Mouse (Mus musculus) adrenal gland, adult 2 months (tissue): Measurements from ENCODE around the gene Kifc3. TPM values are rescaled to one million over a fixed set of nuclear protein-coding genes. Genes with fewer than 3 reads are reported as not detected.
A peak's percentile ranks its signal among the peaks of the same experiment; 100 is the strongest.
"Not testable (repeated sequence)": the region's sequence is repeated elsewhere in the genome, so short reads cannot be mapped to it uniquely, and the experiment has no call there.

Experiments used
- DNase-seq: peaks from one replicate; pipeline ENCODE4 v3.0.0; 2021
- long read RNA-seq: library from polyadenylated mRNA; stranded (forward); transcript quantifications from one replicate; pipeline ENCODE4 v2.0.0, GENCODE M21; 2021
- polyA plus RNA-seq: library from polyadenylated mRNA; depleted of rRNA; stranded (reverse); fragments of >200 nt; gene quantifications from 2 replicates; pipeline ENCODE4 v1.2.3, GENCODE M21; 2012; rRNA removed
- total RNA-seq, 2 experiments: library from RNA; stranded (reverse); gene quantifications; 2 replicates each; pipeline ENCODE4 v1.2.3; 2021

Gene Kifc3
- total RNA-seq (100 to 1,000 TPM; 134 to 144 TPM), polyA plus RNA-seq (268 and 330 TPM in 2 replicates)
- long read RNA-seq, transcript Kifc3-201 (20 exons, 3,277 nt), result major isoform, 48 of 176 reads
- long read RNA-seq, partial matches to known transcripts, result 8 of 176 reads
- long read RNA-seq, other reads (novel, unspliced or antisense), result 119 of 176 reads

- peak; percentile 79 for DNase-seq
Measured at GRCm38 (mm10) chr8:95202649-95203275, at the start of gene Kifc3. Gene Kifc3 (minus strand): TSS chr8:95202812.

DNA sequence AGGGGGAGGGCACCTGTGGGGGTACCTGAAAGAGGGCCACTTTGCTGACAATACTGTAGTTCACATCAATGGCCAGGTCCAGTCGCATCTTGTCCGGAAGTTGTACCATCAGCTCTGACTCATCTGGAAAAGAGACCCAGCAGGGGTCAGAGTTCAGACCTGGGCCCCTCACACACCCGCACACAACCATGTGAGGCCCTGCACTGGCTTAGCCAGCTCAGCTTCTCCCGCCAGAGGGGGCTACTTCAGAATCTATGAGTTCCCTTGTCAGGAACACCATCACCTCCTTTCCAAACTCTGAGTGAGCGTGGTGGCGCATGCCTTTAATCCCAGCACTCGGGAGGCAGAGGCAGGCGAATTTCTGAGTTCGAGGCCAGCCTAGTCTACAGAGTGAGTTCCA, 49.4 kb upstream of the Kifc3 start:
- no peak for DNase-seq

DNA sequence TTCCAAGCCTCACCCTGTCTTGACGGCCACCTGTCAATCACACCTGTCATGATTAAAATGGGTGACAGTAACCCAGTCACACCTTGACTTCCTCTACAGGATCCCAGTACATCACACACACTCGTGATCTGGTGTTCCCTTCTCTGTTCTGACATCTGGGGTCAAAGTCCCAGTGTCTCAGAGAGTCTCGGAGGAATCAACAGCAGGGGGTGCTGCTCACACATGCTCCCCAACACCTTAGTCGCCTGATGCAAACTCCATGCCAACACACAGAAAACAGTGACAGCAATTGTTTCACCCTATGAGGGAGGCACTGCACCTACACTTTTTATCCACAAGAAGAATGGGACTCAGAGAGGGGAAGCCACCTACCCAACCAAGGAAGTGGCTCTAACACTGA, 47.2 kb upstream of the Kifc3 start:
- DNase-seq, result no peak

DNA sequence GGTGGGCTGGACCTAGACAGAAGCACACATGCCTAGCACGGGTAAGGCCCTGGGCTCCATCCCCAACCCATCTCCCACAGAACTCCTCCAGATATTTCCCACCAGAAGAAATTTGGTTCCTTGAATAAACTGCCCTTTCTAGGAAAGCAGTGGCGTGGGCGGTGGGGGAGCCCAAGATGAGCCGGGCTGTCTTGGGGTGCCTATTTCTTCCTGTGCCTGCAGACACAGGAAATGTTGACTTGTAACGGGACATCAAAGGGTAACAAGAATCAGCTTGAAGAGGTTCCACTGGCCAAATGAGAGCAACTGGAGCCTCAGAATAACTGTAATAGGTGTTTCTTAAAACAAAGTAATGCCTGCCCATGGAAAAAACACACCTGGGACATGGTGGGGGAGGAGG, 44.7 kb upstream of the Kifc3 start:
- no peak for DNase-seq

DNA sequence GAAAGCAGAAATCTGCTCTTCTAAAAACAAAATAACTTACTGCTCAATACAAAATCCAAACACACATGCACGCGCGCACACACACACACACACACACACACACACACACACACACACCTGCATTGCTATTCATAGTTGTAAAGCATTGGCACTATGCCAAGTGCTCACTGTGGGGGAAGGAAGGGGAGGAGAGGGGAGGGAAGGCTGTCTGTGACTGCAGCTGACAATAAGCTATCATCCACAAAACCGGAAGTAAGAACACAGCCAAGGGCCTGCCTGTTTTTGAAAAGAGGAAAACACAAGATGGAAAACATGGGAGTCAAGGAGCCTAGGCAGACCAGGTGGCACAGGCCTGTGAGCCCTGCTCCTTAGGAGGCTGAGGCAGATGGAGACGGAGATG, 42.6 kb upstream of the Kifc3 start:
- DNase-seq, result peak; percentile 44

DNA sequence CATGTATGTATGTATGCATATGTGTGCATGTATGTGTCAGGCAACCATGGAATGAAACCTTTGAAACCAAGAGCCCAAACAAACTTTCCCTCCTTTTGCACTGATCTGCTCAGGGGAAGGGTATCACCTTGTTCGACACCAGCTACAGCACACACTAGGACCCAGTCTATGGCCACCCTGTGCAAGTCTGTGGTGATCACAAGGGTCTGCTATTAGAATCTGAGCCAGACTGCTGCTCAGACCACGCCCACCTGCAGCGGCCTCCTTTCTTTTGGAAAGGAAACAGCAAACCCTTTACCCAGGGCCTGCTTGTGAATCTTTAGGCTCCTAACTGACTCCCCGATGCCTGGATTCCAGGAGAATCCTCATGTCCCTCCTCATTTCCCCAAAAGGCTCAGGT, 41.2 kb upstream of the Kifc3 start:
- DNase-seq, result no peak

DNA sequence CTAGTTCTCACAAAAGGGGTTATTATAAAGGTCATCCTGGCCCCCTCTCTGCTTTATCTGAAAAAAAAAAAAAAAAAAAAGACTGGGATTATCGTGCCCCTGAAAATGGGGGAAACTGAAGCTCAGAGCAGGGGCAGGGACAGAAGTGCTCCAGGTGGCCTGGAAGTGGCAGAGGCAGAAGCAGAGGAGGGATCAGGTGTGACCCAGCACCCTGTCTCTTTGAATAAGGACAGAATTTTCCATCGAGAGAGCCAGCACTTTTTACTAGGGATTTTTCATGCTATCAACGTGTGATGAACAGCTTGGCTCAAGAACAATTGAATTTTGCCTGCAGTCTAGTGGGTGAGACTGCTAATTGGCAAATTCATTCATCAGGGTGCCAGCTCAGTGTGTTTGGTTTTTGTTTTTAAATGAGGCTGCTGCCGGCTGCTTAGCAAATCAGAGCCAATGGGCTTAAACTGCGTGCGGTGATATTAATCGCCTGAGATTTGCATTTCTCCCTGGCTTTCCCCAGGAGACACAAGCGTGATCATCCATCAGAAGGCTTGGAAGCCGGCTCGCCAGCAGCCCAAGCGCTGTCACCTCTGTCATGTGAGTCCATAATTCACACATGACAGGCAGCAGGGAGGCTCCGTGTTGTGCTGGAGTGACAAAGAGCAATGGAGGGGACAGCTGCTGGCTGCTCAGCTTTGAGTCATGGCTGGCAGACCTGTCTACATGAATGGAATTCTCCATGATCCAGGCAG, 40.4 kb upstream of the Kifc3 start:
- peak; percentile 82 for DNase-seq

- no peak for DNase-seq
Measured at GRCm38 (mm10) chr8:95242099-95242825, 39.6 kb upstream of the Kifc3 start.

DNA sequence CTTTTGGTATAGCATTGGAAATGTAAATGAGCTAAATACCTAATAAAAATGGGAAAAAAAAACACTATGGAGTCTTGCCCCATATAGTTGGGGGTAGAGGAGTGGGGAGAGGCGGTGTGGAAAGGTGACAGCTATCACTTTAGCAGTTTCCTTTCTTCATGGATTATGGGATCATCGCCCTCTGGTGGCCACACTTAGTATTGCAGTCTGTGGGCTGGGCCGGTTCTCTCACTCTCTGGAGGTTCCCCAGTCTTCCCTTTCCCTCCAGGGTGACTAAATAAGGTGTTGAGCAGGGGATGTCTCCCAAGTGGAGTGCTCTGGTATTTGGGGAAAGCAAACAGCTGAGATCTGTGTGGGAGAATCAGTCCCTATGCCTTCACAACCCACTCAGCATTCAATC, 33.1 kb upstream of the Kifc3 start:
- DNase-seq, result peak; percentile 78

DNA sequence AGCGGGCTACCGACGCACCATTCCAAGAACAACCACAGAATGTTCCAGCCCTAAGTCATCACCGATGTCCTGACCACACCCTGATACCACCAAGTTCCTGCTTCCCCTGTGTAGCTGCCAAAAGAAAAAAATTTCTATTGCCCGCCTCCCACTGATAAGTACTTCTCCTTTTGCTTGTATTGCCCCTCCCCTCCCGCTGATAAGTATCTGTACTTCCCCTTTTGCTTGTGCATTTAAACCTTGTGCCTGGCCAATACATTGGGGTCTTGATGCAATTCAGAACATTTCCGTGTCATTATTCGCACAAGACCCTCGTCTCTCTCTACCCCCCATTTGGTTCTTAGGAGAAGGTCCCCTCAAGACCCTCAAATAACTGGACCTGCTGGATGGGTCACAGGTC, 27.5 kb upstream of the Kifc3 start:
- DNase-seq, result not testable (repeated sequence)

GRCm38 (mm10) chr8:95227151-95227468, 24.5 kb upstream of the Kifc3 start:
- DNase-seq, result no peak

- DNase-seq, result peak; percentile 68
Measured at GRCm38 (mm10) chr8:95226251-95227150, 23.9 kb upstream of the Kifc3 start.

DNA sequence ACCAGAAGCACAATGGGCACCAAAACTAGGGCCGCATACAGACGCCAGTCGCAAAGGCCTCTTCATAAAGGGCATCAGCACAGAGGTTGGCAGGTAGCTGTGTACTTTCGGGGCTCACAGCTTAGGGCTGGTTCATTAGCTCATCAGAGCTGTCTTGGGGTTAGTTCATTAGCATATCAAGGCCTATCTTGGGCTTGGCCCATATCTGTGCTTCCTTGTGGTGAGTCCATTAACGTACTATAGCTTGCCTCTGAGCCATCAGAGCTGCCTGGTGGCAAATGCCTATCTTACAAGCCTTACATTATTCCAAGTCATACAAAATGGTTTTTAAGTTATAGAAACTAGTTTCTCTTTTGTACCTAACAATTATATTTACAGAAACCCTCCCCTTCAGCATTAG, 21.4 kb upstream of the Kifc3 start:
- DNase-seq, result no peak

GRCm38 (mm10) chr8:95221045-95221444, 18.4 kb upstream of the Kifc3 start:
- no peak for DNase-seq

GRCm38 (mm10) chr8:95220571-95220998, 18.0 kb upstream of the Kifc3 start:
- peak; percentile 63 for DNase-seq

DNA sequence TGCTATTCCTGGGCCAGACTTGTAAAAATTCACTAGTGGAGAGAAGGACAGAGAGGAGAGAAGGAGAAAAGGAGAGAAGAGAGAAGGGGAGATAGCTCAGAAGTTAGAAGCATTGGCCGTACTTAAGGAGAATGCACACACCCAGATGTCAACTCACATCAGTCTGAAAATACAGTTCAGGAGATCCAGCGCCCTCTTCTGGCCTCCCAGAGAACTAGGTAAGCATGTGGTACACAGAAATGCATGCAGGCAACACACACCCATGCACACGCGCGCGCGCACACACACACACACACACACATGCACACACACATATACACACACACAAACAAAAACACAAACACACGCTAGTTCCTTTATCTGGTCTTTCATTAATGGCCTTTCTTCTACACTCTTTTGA, 17.0 kb upstream of the Kifc3 start:
- no peak for DNase-seq

DNA sequence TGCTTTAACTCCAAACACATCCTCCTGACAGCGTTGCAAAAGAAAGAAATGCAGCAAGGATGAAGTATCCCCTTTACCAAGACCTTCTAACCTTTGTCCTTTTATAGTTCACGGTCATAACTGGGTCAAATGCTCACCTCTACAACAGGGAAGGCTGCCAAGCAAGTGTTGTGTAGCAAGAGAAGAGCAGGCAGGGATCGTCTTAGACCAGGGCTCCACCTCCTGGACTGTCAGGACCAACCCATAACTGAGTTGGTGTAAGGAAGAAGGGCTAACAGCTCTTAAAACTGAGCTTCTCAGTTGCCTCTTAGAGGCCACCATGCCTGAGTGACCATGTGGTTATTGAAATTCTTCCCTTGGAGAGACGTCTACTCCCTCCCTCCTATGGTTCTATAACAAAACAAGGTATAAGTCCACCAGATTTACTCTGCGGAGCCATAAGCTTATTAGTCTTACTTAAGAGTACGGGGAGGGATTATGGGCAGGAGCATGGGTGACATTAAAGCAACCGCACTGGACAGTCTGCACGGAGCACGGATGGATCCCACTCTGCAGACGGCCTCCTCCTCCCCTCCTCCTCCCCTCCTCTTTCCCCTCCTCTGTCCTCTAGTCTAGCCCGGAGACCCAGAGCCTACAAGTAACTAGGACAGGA, 13.2 kb upstream of the Kifc3 start:
- DNase-seq, result no peak

- DNase-seq, result peak; percentile 87
Measured at GRCm38 (mm10) chr8:95209924-95210323, 7.3 kb upstream of the Kifc3 start.

- DNase-seq, result peak; percentile 70
Measured at GRCm38 (mm10) chr8:95205946-95206345, 3.3 kb upstream of the Kifc3 start.

DNA sequence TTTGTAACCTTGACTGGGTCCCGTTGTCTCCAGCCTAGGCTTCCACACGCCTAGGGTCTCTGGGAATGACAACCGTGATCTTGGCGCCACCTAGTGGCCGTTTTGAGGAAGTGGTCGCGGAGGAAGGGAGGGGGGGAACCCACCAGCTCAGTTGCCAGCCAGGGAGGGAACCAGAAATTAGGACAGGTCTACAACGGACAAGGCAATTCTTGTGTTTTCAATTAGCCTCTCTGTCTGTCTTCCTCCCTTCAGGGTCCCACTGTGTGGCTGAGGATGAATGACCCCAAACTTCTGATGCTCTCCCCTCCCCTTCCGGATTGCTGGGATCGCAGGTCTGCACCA, 1.4 kb upstream of the Kifc3 start:
- DNase-seq, result peak; percentile 81

DNA sequence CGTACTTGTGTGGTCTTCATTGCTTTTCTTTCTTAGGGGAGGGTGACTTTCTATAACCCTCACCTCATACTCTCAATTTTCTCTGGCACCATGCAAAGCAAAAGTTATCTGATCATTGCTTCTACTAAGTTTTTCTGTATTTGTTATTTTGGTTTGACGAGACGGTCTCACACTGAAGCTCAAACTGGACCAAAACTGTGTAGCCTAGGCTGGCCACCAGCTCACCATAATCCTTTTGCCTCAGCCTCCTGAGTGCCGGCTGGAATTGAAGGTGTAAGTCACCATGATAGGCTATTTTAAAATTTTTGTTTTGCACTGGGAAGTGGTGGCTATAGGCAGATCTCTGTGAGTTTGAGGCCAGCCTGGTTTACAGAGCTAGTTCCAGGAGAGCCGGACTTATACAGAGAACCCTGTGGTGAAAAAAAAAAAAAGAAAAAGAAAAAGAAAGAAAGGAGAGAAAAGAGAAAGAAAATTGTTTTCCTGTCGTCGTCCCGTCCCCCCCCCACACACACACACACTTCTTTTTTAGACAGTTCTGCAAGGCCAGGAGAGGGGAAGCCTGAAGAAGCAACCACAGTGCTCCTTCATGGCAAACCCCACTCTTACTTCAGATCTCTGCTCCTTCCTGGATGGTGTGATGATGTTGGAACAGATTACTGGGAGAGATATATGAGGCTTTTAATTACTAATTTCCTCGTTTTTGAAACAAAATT, 870 bp upstream of the Kifc3 start:
- no peak for DNase-seq
